Comparison of ENCODE assay signal across 8 mouse cellular contexts in genomic region chr11:6474381-6474780, GRCm38 (mm10). TPM values are rescaled to one million over a fixed set of nuclear protein-coding genes. Genes with fewer than 3 reads are reported as not detected.
DNase-seq lines count a peak whose midpoint lies in the region; ATAC-seq and TF ChIP-seq lines count a peak whose summit lies in the region.

No protein-coding gene starts in this region.

- H3K4me2 ChIP-seq in embryonic facial prominence, embryonic 13.5 days = peak overlapping the region; percentile 84
- peak overlapping the region; percentile 75 for H3K4me2 ChIP-seq in intestine, embryonic 16.5 days (ENCODE audit: low read depth, low read length)
- H3K4me2 ChIP-seq in neural tube, embryonic 14.5 days (ENCODE audit: low read depth, low read length) = peak overlapping the region; percentile 97

- no peak for TF ChIP-seq POLR2A in lung, adult 2 months (IDR thresholded peaks at IDR 0.05; ENCODE audit: borderline replicate concordance, extremely low read depth, low read depth, low read length)

- H3K27me3 ChIP-seq in embryonic facial prominence, embryonic 13.5 days = no peaks in the 10 kb centered on the region
- no peaks in the 10 kb centered on the region for H3K27me3 ChIP-seq in intestine, embryonic 16.5 days (replicated peaks; ENCODE audit: control insufficient read depth, insufficient read depth, low read length)
- H3K27me3 ChIP-seq in neural tube, embryonic 14.5 days (ENCODE audit: control insufficient read depth, insufficient read depth, low read length) = no peaks in the 10 kb centered on the region

- H3K9me3 ChIP-seq in embryonic facial prominence, embryonic 13.5 days = no peaks in the 10 kb centered on the region
- H3K9me3 ChIP-seq in intestine, embryonic 16.5 days (ENCODE audit: control insufficient read depth, low read length) = no peaks in the 10 kb centered on the region
- no peaks in the 10 kb centered on the region for H3K9me3 ChIP-seq in neural tube, embryonic 14.5 days (ENCODE audit: control insufficient read depth, low read length)

- peaks cover 27% of the 10 kb centered on the region for H3K4me1 ChIP-seq in lung, adult 2 months (ENCODE audit: control insufficient read depth, insufficient read depth, low read length)
- peaks cover 36% of the 10 kb centered on the region for H3K4me1 ChIP-seq in embryonic facial prominence, embryonic 13.5 days
- H3K4me1 ChIP-seq in intestine, embryonic 16.5 days (ENCODE audit: control insufficient read depth, insufficient read depth, low read length) = peaks cover 8% of the 10 kb centered on the region
- peaks cover 38% of the 10 kb centered on the region for H3K4me1 ChIP-seq in neural tube, embryonic 14.5 days (ENCODE audit: control insufficient read depth, insufficient read depth, low read length)

- DNase-seq in lung, adult 2 months = no peak
- no peak for DNase-seq in lung, postnatal 4 days
- DNase-seq in right cerebral cortex, postnatal 10 days (ENCODE audit: low spot score in 2 of 2) = no peak
- no peak for DNase-seq in right cerebral cortex, postnatal 14 days
- DNase-seq in lung, adult 18-20 months = no peak

- H3K27ac ChIP-seq in embryonic facial prominence, embryonic 13.5 days = peak overlapping the region; percentile 93
- peak overlapping the region; percentile 99 for H3K27ac ChIP-seq in intestine, embryonic 16.5 days (ENCODE audit: low read length)
- H3K27ac ChIP-seq in neural tube, embryonic 14.5 days (ENCODE audit: low read depth, low read length) = peak overlapping the region; percentile 97

- no peak for TF ChIP-seq CTCF in lung, adult 2 months (IDR thresholded peaks at IDR 0.05; ENCODE audit: insufficient read depth, low read length)

- H3K36me3 ChIP-seq in embryonic facial prominence, embryonic 13.5 days = peaks cover 6% of the 10 kb centered on the region; the same call in 1 of the 2 replicates
- H3K36me3 ChIP-seq in intestine, embryonic 16.5 days (ENCODE audit: control insufficient read depth, insufficient read depth, low read length) = no peaks in the 10 kb centered on the region
- no peaks in the 10 kb centered on the region for H3K36me3 ChIP-seq in neural tube, embryonic 14.5 days (ENCODE audit: control insufficient read depth, insufficient read depth, low read length)

- peak overlapping the region; percentile 93 for H3K9ac ChIP-seq in embryonic facial prominence, embryonic 13.5 days
- H3K9ac ChIP-seq in intestine, embryonic 16.5 days (ENCODE audit: low read depth, low read length) = peak overlapping the region; percentile 96
- H3K9ac ChIP-seq in neural tube, embryonic 14.5 days (replicated peaks; ENCODE audit: low read depth, low read length) = peak overlapping the region; percentile 92

- no peak for ATAC-seq in embryonic facial prominence, embryonic 13.5 days (ENCODE audit: insufficient number of reproducible peaks, insufficient read depth, low FRiP score, low TSS enrichment, low read depth)
- ATAC-seq in intestine, embryonic 16.5 days = no peak
- no peak for ATAC-seq in neural tube, embryonic 14.5 days (ENCODE audit: low read depth)

- 11% methylated on average over 6 of the region's 6 CpGs for WGBS in lung, adult 2 months
- WGBS in embryonic facial prominence, embryonic 13.5 days = 30% methylated on average over 6 of the region's 6 CpGs
- WGBS in intestine, embryonic 16.5 days = 19% methylated on average over 6 of the region's 6 CpGs
- WGBS in neural tube, embryonic 14.5 days = 41% methylated on average over 6 of the region's 6 CpGs

- H3K4me3 ChIP-seq in lung, adult 2 months (replicated peaks; ENCODE audit: extremely low read depth, low read depth, low read length) = peak overlapping the region; percentile 95
- H3K4me3 ChIP-seq in embryonic facial prominence, embryonic 13.5 days = peak overlapping the region; percentile 90
- H3K4me3 ChIP-seq in intestine, embryonic 16.5 days (ENCODE audit: low read length) = peak overlapping the region; percentile 95
- H3K4me3 ChIP-seq in neural tube, embryonic 14.5 days (ENCODE audit: low read depth, low read length) = peak overlapping the region; percentile 96

RNA-seq across cellular contexts. Expression of gene Purb, which starts 1.3 kb away (rescaled TPM):
- polyA plus RNA-seq in lung, adult 2 months (2012; rRNA removed) = 10.7 and 11.0 TPM in 2 replicates
- polyA plus RNA-seq in embryonic facial prominence, embryonic 13.5 days (2015; fragmentation: Nextera tagmentation; extraction: Ambion mirVana) = 26.9 and 28.6 TPM in 2 replicates
- 24.6 and 24.8 TPM in 2 replicates for polyA plus RNA-seq in intestine, embryonic 16.5 days (2015; fragmentation: Nextera tagmentation; extraction: Ambion mirVana)
- polyA plus RNA-seq in neural tube, embryonic 14.5 days (2014; fragmentation: Nextera tagmentation; extraction: Ambion mirVana) = 11.4 and 11.6 TPM in 2 replicates

RNA-seq across cellular contexts. Expression of gene H2afv, which starts 30.1 kb away (rescaled TPM):
- 39.1 and 51.4 TPM in 2 replicates for polyA plus RNA-seq in lung, adult 2 months (2012; rRNA removed)
- polyA plus RNA-seq in embryonic facial prominence, embryonic 13.5 days (2015; fragmentation: Nextera tagmentation; extraction: Ambion mirVana) = 656 and 746 TPM in 2 replicates
- 393 and 415 TPM in 2 replicates for polyA plus RNA-seq in intestine, embryonic 16.5 days (2015; fragmentation: Nextera tagmentation; extraction: Ambion mirVana)
- 188 and 234 TPM in 2 replicates for polyA plus RNA-seq in neural tube, embryonic 14.5 days (2014; fragmentation: Nextera tagmentation; extraction: Ambion mirVana)

RNA-seq across cellular contexts. Expression of gene Myo1g, which starts 46.4 kb away (rescaled TPM):
- 37.1 and 52.3 TPM in 2 replicates for polyA plus RNA-seq in lung, adult 2 months (2012; rRNA removed)
- 1.3 and 1.8 TPM in 2 replicates for polyA plus RNA-seq in embryonic facial prominence, embryonic 13.5 days (2015; fragmentation: Nextera tagmentation; extraction: Ambion mirVana)
- polyA plus RNA-seq in intestine, embryonic 16.5 days (2015; fragmentation: Nextera tagmentation; extraction: Ambion mirVana) = 2.3 and 3.1 TPM in 2 replicates
- polyA plus RNA-seq in neural tube, embryonic 14.5 days (2014; fragmentation: Nextera tagmentation; extraction: Ambion mirVana) = 0.16 and 0.59 TPM in 2 replicates

RNA-seq across cellular contexts. Expression of gene Ppia, which starts 59.1 kb away (rescaled TPM):
- 407 and 532 TPM in 2 replicates for polyA plus RNA-seq in lung, adult 2 months (2012; rRNA removed)
- polyA plus RNA-seq in embryonic facial prominence, embryonic 13.5 days (2015; fragmentation: Nextera tagmentation; extraction: Ambion mirVana) = 5,258 and 5,388 TPM in 2 replicates
- polyA plus RNA-seq in intestine, embryonic 16.5 days (2015; fragmentation: Nextera tagmentation; extraction: Ambion mirVana) = 5,222 and 5,444 TPM in 2 replicates
- polyA plus RNA-seq in neural tube, embryonic 14.5 days (2014; fragmentation: Nextera tagmentation; extraction: Ambion mirVana) = 4,020 and 4,257 TPM in 2 replicates
